Mouse (Mus musculus): ENCODE measurements at regions not wholly inside any gene's neighbourhood (a gene's known extent, or its start where the extent isn't known, plus 50 kb on each side); places are given as distances from the start of the nearest gene placed in this dataset.

DNA sequence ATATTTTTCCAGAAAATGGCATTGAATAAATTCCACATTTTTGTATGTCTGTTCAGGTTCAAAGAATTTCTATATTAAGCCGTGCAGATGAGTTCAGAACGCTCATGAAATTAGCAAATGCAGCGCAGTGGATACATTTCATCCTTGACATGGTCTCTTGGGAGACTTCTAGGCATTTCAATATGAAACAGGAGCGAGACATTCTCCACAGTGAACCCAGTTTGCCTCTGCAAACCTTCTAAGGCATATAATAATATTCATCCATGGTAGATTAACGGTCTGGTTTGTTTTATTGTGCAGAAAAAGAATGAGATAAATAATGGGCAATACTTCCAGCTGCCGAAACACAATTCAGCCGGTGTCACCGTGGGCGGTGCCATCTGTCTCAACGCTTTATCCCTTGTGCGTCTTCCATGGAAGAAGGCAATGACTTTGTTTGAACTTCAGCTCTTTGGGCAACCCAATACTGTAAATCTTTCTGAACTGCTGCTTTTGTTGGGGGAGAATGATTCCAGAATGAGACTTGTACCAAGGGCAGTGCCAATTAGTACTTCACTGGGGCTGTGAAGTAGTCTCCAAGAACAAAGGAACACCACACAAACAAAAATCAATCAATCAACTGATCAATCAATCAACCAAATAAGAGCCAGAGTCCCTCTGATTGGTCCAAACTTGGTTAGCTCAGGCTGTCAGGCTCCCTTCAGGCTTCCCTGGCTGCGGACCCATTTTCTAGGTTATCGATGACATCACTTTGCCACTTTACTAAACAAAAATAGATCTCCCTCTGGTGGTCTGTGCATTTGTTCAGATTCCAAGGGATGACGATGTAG lies 326.0 kb downstream of the Ice1 start:
- DNase-seq = no peak

GRCm38 (mm10) chr13:70313205-70313604 lies 324.2 kb downstream of the Ice1 start:
- DNase-seq = no peak

DNA sequence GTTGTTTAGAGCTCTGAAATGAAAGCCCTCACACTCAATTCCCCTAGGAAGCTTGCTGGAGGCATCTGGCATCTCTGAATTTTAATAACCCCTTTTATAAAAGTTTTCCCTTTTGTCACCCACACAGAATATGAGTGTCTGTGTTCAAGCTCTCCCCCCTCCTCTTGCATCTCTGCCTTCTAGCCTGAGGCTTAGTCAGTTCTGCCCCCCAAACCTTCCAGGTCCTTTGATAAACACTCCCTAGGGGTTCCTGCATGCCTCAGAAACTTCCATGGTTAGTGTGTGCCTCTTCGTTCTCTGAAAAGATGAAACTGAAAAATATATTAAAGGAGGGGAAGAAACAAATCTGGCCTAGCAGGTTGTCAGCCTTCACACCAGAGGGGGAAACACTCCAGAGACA lies 313.9 kb downstream of the Ice1 start:
- no peak for DNase-seq

DNA sequence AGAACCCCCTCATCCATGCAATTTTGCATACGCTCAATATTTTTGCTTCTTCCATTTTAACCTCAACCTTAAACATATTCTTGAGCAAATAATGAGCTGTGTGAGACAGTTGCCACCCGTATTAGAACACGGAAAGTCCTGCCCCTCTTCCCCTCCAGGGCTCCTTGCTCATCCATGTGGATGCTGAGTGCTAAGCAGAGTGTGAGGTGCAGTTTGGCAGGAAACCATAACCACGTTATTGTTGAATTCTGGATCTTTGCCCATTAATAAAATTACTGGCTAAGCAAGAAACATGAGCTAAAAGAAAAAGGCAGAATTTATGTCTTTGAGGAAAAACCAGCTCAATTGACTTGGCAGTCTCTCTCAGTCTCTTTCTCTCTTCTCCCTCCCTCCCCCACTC lies 301.4 kb downstream of the Ice1 start:
- DNase-seq = no peak

- no peak for DNase-seq
Observed at GRCm38 (mm10) chr13:70340437-70340836, 297.0 kb downstream of the Ice1 start.

GRCm38 (mm10) chr13:70343191-70343734 lies 294.2 kb downstream of the Ice1 start:
- DNase-seq = no peak

- DNase-seq = no peak
Observed at GRCm38 (mm10) chr13:70343911-70344310, 293.5 kb downstream of the Ice1 start.

DNA sequence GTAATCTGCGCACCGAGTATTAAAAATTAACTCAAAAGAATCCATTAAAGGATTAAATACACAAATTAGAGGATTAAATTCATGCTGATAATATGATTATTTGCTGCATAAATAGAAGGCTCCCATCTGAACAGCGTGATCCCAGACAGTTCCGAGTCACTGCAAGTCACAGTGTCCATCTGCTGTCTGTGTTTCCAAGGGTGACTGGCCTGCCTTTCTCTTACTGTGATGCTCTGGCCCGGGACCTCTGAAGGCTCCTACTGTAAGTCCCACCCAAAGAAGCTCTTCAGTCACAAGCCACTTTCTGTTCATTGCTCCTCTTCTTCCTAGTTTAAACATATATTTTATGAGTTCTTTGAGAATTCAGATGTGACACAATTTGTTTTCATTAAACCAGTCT lies 293.1 kb downstream of the Ice1 start:
- no peak for DNase-seq

DNA sequence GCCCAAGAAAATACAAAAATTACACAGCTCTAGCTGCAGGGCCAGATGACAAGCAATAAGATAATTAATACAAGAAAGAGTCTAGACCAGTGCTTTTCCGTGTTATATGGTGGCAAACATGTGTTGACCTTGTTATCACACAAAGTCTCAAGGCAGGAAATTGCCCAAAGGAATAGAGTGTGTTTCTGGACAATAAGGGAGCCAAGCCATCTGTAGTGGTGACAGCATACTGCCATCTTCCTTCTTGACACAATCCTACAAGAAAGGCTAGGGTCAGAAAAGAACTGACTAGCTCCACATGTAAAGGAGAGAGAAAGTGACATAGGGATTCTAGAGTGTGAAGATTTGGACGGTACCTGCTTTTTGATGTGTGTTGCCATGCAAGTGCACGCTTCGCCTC lies 289.0 kb downstream of the Ice1 start:
- DNase-seq = no peak

- no peak for DNase-seq
Observed at GRCm38 (mm10) chr13:70348965-70349364, 288.5 kb downstream of the Ice1 start.

DNA sequence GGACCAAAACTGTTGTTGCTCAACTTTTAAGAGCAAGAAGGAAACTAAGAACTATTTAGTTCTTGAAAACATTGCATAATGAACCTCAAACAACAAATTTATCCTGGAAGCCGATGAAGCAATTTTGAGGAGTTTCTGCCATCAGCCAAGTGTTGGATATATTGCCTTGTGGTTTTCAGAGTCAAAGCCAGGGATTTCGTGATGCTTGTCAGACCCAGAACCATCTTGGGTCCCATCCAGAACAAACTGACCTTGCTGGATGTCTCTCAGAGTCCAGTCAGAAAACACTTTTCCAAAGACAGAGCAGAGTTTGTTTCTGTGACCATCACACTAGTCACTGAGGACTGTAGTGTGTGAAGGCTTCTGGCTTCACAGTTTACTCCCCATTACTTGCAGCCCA lies 267.8 kb downstream of the Ice1 start:
- no peak for DNase-seq

DNA sequence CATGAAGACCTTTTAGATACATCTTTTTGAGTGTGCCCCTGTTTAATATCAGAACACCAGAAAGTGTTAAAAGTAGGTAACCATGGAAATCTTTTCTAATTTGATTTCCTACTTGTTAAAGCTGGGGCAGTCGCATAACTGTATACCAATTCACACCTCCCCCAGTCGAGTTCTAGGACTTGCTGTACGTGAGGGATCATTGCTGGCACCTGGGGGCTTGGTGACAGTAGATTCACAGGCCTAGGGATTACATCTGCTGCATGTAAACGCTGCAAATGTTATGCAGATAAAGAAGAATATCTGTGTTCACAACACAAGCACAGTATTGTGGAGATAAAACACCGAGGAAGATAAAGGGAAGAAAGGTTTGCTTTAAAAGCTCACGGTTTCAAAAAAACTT lies 256.7 kb downstream of the Ice1 start:
- no peak for DNase-seq

DNA sequence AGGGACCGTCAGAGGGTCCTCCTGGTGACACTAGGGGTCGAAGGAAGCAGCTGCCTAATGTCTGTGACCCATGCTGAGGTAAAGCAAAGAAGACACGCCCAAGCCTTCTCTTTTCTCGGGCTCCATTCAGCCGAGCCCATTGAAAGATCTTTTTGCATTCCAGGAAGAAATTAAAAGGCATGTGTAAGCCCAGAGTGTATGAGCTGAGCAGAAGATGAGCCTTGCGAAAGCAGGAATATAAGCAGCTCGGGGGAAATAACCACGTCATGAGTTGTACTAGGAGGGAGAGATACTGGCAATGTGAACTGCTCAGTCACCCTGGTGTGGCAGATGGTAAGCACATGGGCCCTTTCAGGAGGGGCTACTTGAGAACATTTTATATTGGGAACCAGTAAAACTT lies 252.1 kb downstream of the Ice1 start:
- no peak for DNase-seq

- no peak for DNase-seq
Observed at GRCm38 (mm10) chr13:70412788-70413187, 224.6 kb downstream of the Ice1 start.

- no peak for DNase-seq
Observed at GRCm38 (mm10) chr13:70418156-70418555, 219.3 kb downstream of the Ice1 start.

DNA sequence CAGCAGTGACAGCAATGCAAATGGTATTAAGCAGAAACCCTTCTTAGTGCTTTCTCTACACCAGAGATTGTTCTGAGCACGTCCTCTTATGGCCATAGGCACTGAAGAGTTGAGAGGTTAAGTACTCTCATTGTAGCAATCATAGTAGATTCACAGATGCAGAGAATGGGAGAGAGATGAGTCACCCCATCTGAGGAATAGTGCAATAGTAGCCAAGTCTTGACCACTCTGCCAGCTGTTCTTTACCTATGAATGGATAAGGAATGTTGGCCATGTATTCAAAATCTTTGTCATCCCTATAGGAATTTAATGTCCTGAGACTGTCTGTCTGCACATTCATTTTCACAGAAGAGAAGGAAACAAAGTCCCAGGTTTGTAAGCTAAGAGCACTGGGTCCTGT lies 198.0 kb downstream of the Ice1 start:
- no peak for DNase-seq

GRCm38 (mm10) chr13:70446940-70447339 lies 190.5 kb downstream of the Ice1 start:
- DNase-seq = no peak

GRCm38 (mm10) chr13:70454592-70455390 lies 182.6 kb downstream of the Ice1 start:
- DNase-seq = no peak

DNA sequence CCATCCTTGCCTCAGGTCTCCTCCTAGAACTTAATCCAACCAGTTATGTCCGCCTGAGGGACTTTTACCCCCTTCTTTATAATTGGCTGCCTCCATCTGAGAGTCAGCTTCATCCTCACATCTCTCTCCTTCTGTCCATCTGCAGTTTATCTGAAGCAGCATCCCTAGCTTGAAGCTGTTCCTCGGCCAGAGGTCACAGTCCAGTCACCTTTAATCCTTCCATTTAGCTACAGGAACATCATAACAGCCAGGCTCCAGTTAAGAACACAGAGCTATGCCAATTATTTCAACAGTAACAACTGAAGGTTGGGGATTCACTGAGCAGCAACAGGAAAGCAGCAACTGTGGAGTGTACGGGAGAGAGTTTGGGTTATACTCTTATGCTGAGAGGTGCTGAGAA lies 179.0 kb downstream of the Ice1 start:
- no peak for DNase-seq

DNA sequence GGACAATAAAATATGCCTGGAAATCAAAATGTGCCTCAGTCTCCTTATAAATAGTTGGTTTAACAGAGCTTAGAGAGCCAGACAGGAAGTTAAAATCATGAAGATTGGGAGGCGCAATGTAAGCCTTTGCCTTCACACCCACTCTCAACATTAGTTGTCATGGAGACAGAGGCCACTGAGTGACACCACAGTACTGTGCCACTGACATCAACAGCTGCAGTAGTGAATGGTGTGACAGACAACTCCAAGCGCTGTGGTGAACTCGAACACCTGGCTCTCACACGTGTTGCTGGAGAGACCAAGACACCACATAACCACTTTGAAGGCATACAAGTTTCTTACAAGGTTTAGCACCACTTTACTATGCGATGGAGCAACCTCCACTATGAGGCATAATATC lies 172.4 kb downstream of the Ice1 start:
- no peak for DNase-seq

- DNase-seq = no peak
Observed at GRCm38 (mm10) chr13:70474746-70475145, 162.7 kb downstream of the Ice1 start.

- DNase-seq = peak; percentile 48 to 56
Observed at GRCm38 (mm10) chr13:70475366-70475765, 162.1 kb downstream of the Ice1 start.

DNA sequence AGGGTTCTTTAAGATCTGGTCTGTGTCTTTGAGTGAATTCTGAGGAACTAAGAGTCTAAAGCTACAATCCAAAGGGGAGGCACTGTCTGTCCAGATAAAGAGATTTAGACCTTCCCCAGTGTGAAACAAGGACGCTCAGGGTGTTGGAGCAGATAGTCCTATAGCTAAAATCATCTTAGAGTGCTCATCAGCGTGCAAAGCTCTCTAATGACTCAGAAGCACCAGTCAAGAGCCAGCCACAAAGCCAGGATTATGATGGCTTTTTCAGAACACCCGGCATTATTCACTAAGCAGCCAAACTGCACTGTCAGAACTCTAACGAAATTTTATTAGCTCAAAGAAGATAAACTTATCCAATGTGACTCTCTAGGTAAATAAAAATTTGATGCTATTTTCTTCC lies 138.1 kb downstream of the Ice1 start:
- no peak for DNase-seq

Measured in cerebellum, postnatal 36 days (tissue).